Mouse (Mus musculus) hindbrain, embryonic 13.5 days (tissue): ENCODE results near the gene Zfp423. TPM values are rescaled to one million over a fixed set of nuclear protein-coding genes. Genes with fewer than 3 reads are reported as not detected.
A peak's percentile ranks its signal among the peaks of the same experiment; 100 is the strongest.
"Not testable (repeated sequence)": the region's sequence is repeated elsewhere in the genome, so short reads cannot be mapped to it uniquely, and the experiment has no call there.

ENCODE experiments used
- ATAC-seq: fragments of 200-750 bp; cut with Nextera tagmentation; 2 replicates; pipeline ENCODE4 v1.8.0; 2017; ENCODE audit warnings: moderate TSS enrichment; ENCODE audit not compliant: low FRiP score
- H3K27ac ChIP-seq: fragments of 300-500 bp; sonication (generic); 2 replicates; pipeline ENCODE4 v1.5.1; 2015; ENCODE audit warnings: inconsistent platforms, mild to moderate bottlenecking, moderate library complexity
- H3K27me3 ChIP-seq: fragments of 300-500 bp; sonication (generic); 2 replicates; pipeline ENCODE4 v1.6.1; 2015; ENCODE audit warnings: mild to moderate bottlenecking, inconsistent platforms
- H3K36me3 ChIP-seq: fragments of 300-500 bp; sonication (generic); 2 replicates; pipeline ENCODE4 v1.6.1; 2015; ENCODE audit warnings: mild to moderate bottlenecking, inconsistent platforms
- H3K4me1 ChIP-seq: fragments of 300-500 bp; sonication (generic); replicated peaks from 2 replicates; pipeline ENCODE4 v1.6.1; 2015; ENCODE audit warnings: inconsistent platforms
- H3K4me2 ChIP-seq: fragments of 300-500 bp; sonication (generic); 2 replicates; pipeline ENCODE4 v1.6.1; 2015; ENCODE audit warnings: inconsistent platforms, mild to moderate bottlenecking, moderate library complexity
- H3K4me3 ChIP-seq: fragments of 300-500 bp; sonication (generic); 2 replicates; pipeline ENCODE4 v1.5.1; 2015; ENCODE audit warnings: mild to moderate bottlenecking, inconsistent platforms
- H3K9ac ChIP-seq: fragments of 300-500 bp; sonication (generic); 2 replicates; pipeline ENCODE4 v1.6.1; 2015; ENCODE audit warnings: mild to moderate bottlenecking, inconsistent platforms
- H3K9me3 ChIP-seq: fragments of 300-500 bp; sonication (generic); 2 replicates; pipeline ENCODE4 v1.6.1; 2016; ENCODE audit warnings: inconsistent platforms
- WGBS: fragments of 180-500 bp; shearing (Covaris S2); methylation state at CpG from one replicate; pipeline ENCODE4 v1.1.7; 2015; 5-methylcytosine and 5-hydroxymethylcytosine counted together
- polyA plus RNA-seq: library from polyadenylated mRNA; unstranded; fragments of >200 nt; fragmentation: Nextera tagmentation; extraction: Ambion mirVana; gene quantifications from 2 replicates; pipeline ENCODE4 v1.2.1, GENCODE M21; 2015

The Zfp423 gene
- polyA plus RNA-seq, 1 experiment from 2014 or later: 39.6 TPM

GRCm38 (mm10) chr8:87848836-87849235 lies 110.6 kb downstream of the Zfp423 start:
- Histone ChIP-seq H3K4me1 (peaks cover 11% of the 10 kb centered on the region), H3K4me3 (no peak overlapping the region), H3K27ac (no peak overlapping the region), H3K36me3 (peaks cover 9% of the 10 kb centered on the region; the same call in 1 of the 2 replicates), H3K4me2 (no peak overlapping the region), H3K9me3 (no peaks in the 10 kb centered on the region), H3K27me3 (no peaks in the 10 kb centered on the region), H3K9ac (no peak overlapping the region)
- 94% methylated on average over 5 of the region's 5 CpGs for WGBS
- no peak for ATAC-seq

DNA sequence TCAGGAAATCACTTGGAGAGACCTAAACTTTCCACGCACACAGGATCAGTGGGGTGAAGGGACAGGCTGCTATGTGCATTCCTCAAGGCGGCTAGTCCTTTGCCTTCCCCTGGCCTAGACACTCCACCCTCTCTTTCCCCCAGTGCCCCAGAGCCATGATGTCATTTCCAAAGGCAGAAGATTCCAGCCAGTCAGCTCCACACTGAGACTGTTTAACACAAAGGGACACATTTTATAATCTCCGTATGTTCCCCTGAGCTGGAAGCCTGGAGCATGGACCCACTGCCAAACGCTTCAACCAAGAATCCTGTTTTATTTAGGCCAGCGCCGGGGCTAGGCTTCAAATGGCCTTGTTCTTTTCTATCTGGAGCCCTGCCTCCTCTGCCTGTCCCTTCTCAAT lies 111.6 kb downstream of the Zfp423 start:
- Histone ChIP-seq H3K36me3 (peaks cover 9% of the 10 kb centered on the region; the same call in 1 of the 2 replicates), H3K4me3 (no peak overlapping the region), H3K27ac (no peak overlapping the region), H3K9me3 (no peaks in the 10 kb centered on the region), H3K9ac (no peak overlapping the region), H3K4me2 (no peak overlapping the region), H3K27me3 (no peaks in the 10 kb centered on the region), H3K4me1 (peaks cover 5% of the 10 kb centered on the region; the same call in 1 of the 2 replicates)
- ATAC-seq: no peak
- WGBS: 82% methylated on average over 6 of the region's 6 CpGs

GRCm38 (mm10) chr8:87842096-87842495 lies 117.3 kb downstream of the Zfp423 start:
- not testable (repeated sequence) for H3K4me3 ChIP-seq, H3K36me3 ChIP-seq, H3K4me2 ChIP-seq, H3K27me3 ChIP-seq, ATAC-seq, H3K9ac ChIP-seq, H3K9me3 ChIP-seq, H3K27ac ChIP-seq
- H3K4me1 ChIP-seq: peaks cover 28% of the 10 kb centered on the region
- WGBS: 87% methylated on average over 11 of the region's 11 CpGs

DNA sequence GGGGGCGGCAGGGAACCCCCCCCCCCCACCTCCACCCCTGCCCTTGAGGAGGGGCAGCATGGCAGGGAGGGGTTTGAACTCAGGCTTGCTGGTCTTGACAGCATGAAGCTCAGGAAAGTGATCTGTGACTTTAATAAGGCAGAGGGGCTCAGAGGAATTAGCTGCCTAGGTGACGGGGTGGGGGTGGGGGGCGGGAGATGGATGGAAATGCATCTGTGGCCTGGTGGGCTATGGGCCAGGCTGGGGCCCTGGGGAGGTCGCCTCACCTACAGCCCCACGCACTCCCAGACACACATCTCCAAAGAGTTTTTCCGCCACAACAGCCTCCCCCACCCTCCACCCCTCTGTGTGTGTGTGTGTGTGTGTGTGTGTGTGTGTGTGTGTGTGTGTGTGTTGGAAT lies 122.1 kb downstream of the Zfp423 start:
- H3K4me2 ChIP-seq: peak overlapping the region; percentile 32
- H3K9me3 ChIP-seq: no peaks in the 10 kb centered on the region
- peak overlapping the region; percentile 88 for H3K27ac ChIP-seq
- H3K4me1 ChIP-seq: peaks cover 76% of the 10 kb centered on the region
- no peaks in the 10 kb centered on the region for H3K27me3 ChIP-seq
- WGBS: 6% methylated on average over 6 of the region's 6 CpGs
- H3K9ac ChIP-seq: peak overlapping the region; percentile 57
- H3K36me3 ChIP-seq: 0 out of 2 replicates have a peak, but pooled peaks cover 2% of the 10 kb centered on the region
- no peak overlapping the region for H3K4me3 ChIP-seq
- ATAC-seq: peak; percentile 46

GRCm38 (mm10) chr8:87836866-87837265 lies 122.5 kb downstream of the Zfp423 start:
- H3K36me3 ChIP-seq: 0 out of 2 replicates have a peak, but pooled peaks cover 2% of the 10 kb centered on the region
- H3K4me2 ChIP-seq: peak overlapping the region; percentile 32
- H3K9ac ChIP-seq: peak overlapping the region; percentile 57
- H3K27ac ChIP-seq: peak overlapping the region; percentile 88
- no peak overlapping the region for H3K4me3 ChIP-seq
- 2% methylated on average over 16 of the region's 16 CpGs for WGBS
- H3K9me3 ChIP-seq: no peaks in the 10 kb centered on the region
- peak; percentile 85 for ATAC-seq
- H3K27me3 ChIP-seq: no peaks in the 10 kb centered on the region
- H3K4me1 ChIP-seq: peaks cover 77% of the 10 kb centered on the region

GRCm38 (mm10) chr8:87835924-87836323 lies 123.5 kb downstream of the Zfp423 start:
- 6% methylated on average over 7 of the region's 7 CpGs for WGBS
- Histone ChIP-seq H3K4me2 (peak overlapping the region; percentile 16), H3K4me1 (peaks cover 83% of the 10 kb centered on the region), H3K9ac (no peak overlapping the region), H3K9me3 (no peaks in the 10 kb centered on the region), H3K27ac (peak overlapping the region; percentile 88), H3K27me3 (no peaks in the 10 kb centered on the region), H3K36me3 (0 out of 2 replicates have a peak, but pooled peaks cover 2% of the 10 kb centered on the region), H3K4me3 (no peak overlapping the region)
- no peak for ATAC-seq

DNA sequence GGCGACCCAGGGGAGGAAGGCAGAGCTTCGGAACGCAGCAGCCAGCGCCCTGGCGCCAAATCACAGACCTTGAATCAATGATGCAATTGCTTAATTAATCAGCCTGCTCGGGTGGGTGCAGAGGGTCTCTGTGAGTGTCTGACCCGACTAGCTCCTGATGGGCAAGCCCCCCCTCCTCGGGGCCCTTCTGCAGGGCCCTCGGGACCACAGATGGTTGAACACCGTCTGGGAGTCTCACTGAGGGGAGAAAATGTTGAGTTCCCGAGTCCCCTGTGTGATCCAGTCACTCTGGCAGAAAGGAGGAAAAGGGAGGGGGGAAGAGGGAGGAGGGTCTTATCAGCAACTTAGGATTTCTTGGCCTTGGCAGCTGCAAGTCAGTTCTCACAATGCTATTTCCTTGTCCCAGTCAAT lies 124.0 kb downstream of the Zfp423 start:
- Histone ChIP-seq H3K27ac (peak overlapping the region; percentile 88), H3K9me3 (no peaks in the 10 kb centered on the region), H3K4me1 (peaks cover 87% of the 10 kb centered on the region), H3K4me2 (peak overlapping the region; percentile 28; the same call in 1 of the 2 replicates), H3K4me3 (no peak overlapping the region), H3K9ac (peak overlapping the region; percentile 4; the same call in 1 of the 2 replicates), H3K27me3 (no peaks in the 10 kb centered on the region), H3K36me3 (0 out of 2 replicates have a peak, but pooled peaks cover 2% of the 10 kb centered on the region)
- WGBS: under 1% methylated on average over 11 of the region's 11 CpGs
- no peak for ATAC-seq

- Histone ChIP-seq H3K4me3 (no peak overlapping the region), H3K9me3 (no peaks in the 10 kb centered on the region), H3K27ac (peak overlapping the region; percentile 88), H3K36me3 (0 out of 2 replicates have a peak, but pooled peaks cover 2% of the 10 kb centered on the region), H3K4me2 (no peak overlapping the region), H3K4me1 (peaks cover 88% of the 10 kb centered on the region), H3K9ac (0 out of 2 replicates have a peak overlapping the region, but pooled peaks have one; percentile 26), H3K27me3 (no peaks in the 10 kb centered on the region)
- 6% methylated on average over 5 of the region's 5 CpGs for WGBS
- ATAC-seq: no peak
These were observed 124.7 kb downstream of the Zfp423 start for GRCm38 (mm10) chr8:87834656-87835055.

DNA sequence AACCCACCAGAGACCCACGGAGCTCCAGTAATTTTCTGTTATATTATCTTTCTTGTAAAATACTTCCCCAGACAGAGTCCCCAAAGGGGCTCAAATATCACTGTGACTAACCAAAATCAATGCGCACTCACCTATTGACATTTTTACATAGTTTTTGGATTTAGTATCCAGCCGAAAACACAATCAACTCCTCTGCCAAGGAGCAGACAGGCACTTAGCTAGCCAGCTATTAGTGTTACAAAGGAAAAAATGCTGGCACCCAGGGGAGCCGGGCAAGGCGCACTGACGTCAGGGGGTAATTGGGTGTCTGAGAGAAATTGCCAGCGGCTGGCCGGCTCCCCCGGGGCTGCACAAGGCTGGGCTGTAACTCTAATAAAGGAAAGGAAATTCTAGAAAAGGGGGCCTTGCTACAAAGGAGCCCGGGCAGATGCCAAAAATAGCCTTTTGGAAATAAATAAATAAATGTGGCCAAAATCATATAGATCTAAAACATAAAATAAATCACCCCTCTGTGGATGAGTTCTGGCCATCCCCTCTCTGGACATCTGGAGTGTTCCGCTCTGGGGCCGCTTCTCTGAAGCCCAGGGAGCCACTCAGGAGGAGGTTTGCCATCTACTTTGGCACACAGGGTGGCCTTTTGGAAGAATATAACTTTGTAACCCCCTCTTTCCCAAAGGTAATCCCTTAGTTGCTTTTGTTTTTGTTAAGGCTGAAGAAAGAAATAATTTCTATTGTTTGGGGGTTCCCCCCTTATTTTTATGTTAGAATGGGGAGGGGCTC lies 125.4 kb downstream of the Zfp423 start:
- Histone ChIP-seq H3K36me3 (no peaks in the 10 kb centered on the region), H3K27ac (peak overlapping the region; percentile 88), H3K4me1 (peaks cover 92% of the 10 kb centered on the region), H3K4me2 (peak overlapping the region; percentile 23; the same call in 1 of the 2 replicates), H3K4me3 (no peak overlapping the region), H3K9me3 (no peaks in the 10 kb centered on the region), H3K27me3 (no peaks in the 10 kb centered on the region), H3K9ac (peak overlapping the region; percentile 31)
- no peak for ATAC-seq
- WGBS: 18% methylated on average over 12 of the region's 12 CpGs

DNA sequence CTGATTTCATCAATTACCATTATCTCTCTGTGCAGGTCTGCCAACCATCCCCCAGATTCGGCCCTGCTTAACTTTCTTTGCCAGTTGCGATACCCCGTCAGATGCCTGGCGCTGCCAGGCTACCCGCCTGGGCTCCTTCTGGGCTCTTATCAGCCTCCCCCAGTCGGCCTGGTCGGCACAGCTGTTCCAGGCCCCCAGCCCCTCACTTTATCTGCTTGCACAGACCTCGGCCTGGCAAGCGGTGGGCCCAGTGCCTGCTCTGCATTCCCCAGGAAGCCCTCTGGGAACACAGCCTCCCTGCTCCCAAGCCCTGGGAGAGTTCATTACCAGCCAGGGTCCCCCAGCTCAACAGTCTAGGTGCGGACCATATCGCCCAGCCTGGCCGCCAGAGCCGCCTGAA lies 126.1 kb downstream of the Zfp423 start:
- no peaks in the 10 kb centered on the region for H3K9me3 ChIP-seq

GRCm38 (mm10) chr8:87832381-87833325 lies 126.7 kb downstream of the Zfp423 start:
- H3K9ac ChIP-seq: peak overlapping the region; percentile 31

More for the DNA sequence above, 126.1 kb downstream of the Zfp423 start:
- ATAC-seq: no peak
- Histone ChIP-seq H3K27me3 (no peaks in the 10 kb centered on the region), H3K36me3 (no peaks in the 10 kb centered on the region), H3K4me3 (no peak overlapping the region), H3K9ac (peak overlapping the region; percentile 31), H3K27ac (peak overlapping the region; percentile 88), H3K4me2 (no peak overlapping the region), H3K4me1 (peaks cover 91% of the 10 kb centered on the region)
- 21% methylated on average over 13 of the region's 13 CpGs for WGBS

DNA sequence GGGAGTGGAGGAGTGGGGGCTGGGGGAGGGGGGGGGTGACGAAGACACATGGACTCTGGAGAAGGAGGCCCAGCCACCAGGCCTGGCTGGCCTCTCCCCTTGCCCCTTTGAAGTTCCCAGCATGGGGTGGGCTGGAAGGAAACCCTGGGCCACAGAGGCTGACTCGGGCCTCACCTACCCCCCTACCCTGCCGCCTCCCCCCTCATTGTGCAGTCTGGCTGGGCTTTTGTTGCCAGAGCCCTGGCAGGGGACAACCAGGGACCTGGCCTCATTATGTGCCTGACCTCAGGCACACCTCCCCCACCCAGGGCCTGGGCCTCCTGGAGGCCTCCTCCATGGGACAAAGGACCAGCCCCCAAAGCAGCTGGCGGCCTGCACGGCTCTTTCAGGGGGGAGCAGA lies 127.8 kb downstream of the Zfp423 start:
- Histone ChIP-seq H3K9me3 (no peaks in the 10 kb centered on the region), H3K27me3 (no peaks in the 10 kb centered on the region), H3K27ac (peak overlapping the region; percentile 88), H3K4me3 (no peak overlapping the region), H3K4me2 (no peak overlapping the region), H3K9ac (peak overlapping the region; percentile 53; the same call in 1 of the 2 replicates), H3K4me1 (peaks cover 85% of the 10 kb centered on the region), H3K36me3 (no peaks in the 10 kb centered on the region)
- ATAC-seq: peak; percentile 25; the same call in 1 of the 2 replicates
- 6% methylated on average over 5 of the region's 5 CpGs for WGBS

More at GRCm38 (mm10) chr8:87832381-87833325, 126.7 kb downstream of the Zfp423 start:
- no peaks in the 10 kb centered on the region for H3K9me3 ChIP-seq
- peak overlapping the region; percentile 88 for H3K27ac ChIP-seq
- H3K36me3 ChIP-seq: no peaks in the 10 kb centered on the region
- no peaks in the 10 kb centered on the region for H3K27me3 ChIP-seq
- peaks cover 91% of the 10 kb centered on the region for H3K4me1 ChIP-seq
- no peak overlapping the region for H3K4me3 ChIP-seq
- H3K4me2 ChIP-seq: no peak overlapping the region
- no peak for ATAC-seq
- 13% methylated on average over 23 of the region's 23 CpGs for WGBS
